Mouse (Mus musculus): Measurements from ENCODE around the gene Specc1.

Specc1 gene

DNA sequence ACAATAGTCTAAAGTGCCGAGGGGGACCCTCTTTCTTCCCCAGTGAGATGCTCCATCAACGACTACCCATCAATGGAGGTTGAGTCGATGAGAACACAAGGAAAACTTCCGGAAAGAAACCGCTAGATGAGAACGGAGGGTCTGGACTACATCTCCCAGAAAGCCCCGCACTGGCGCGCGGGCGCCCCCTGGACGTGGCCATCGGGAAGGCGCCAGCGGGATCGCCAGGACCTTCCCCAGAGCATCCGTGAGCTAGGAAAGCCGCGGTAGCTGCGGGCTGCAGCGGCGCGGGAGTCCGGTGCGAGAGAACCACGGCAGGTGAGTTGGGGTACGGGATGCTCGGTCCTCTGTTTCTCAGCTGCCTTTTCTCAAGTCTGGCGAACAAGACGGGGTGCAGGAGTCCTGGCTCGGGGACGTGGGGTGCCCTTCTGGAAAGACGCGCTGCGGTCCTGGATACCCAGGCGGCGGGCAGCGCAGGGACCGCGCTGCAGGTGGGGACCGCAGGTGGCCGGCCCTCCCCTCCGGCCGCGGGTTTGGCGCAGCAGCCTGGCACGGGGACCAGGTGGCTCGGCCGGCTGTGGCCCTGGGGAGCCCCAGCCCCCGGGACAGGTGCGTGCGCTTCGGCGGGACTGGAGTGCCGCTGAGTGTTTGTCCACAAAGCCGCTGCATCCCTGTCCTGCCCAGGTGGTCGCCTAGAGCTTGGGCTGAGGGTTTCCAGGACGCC, at the start of gene Specc1:
Gene Specc1 (plus strand): TSS at position 192 of the 724 bp plus-strand sequence.
- in situ Hi-C loops (cut with MboI, MseI) = loop anchor here (5.0 kb wide), 2 partner anchors 91 to 326 kb away; partner anchors contain the start of genes Ttc19 and Zswim7

DNA sequence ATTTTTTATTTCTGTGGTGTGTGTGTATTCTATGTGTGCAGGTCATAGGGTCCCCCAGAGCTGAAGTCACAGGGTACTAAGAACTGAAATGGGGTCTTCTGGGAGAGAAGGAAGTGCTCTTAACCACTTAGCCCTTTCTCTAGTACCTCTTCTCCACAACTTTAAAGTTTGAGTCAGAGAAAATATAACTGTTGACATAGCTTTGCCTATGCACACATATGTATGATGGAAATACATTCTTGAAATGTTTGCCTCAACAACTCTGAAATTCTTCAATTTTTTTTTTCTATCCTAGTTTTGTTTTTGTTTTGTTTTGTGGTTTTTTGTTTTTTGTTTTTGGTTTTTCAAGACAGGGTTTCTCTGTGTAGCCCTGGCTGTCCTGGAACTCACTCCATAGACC, 48.2 kb upstream of the Specc1 start:
- in situ Hi-C loops (cut with MboI, MseI) = no loop called here

DNA sequence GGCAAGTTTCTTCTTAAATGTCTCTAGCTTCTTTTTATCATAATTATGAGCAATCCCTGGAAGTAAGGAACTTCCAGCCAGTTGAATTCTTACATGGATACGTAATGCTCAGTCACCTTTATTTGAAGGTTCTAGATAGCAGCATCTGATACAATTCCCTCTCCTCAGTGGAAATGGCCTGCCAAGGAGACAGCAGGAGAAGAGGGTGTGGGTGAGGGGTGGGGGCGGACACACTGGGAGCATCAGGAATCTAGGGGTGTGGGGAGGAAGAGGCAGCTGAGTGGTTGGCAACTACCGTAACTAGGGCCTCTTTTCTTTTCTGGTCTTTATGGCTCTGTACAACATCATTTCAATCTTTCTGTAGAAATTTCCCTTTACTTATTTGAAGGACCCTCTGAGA, 36.9 kb upstream of the Specc1 start:
- in situ Hi-C loops (cut with MboI, MseI) = loop anchor here (10.0 kb wide), 1 partner anchor 755 kb away; no protein-coding TSS in a partner anchor

DNA sequence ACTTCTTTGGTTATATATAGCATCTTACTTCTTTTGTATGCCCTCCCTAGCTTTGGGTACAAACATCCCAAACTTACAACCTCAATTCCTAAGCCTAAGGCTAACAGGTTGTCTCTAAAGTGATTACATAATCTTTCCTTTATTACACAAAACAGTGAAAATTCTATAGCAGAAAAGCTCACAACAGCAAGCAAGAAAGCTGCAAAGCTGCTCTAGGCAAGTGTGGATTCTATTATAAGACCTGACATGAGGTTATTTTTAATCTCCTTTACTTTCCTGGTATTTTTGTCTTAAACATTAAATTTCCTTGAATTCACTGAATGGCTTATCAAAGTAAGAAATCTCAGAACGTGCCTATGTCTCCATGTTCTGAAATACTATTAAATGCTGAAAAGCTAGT, 33.3 kb upstream of the Specc1 start:
- in situ Hi-C loops (cut with MboI, MseI) = loop anchor here (10.0 kb wide), 1 partner anchor 759 kb away; no protein-coding TSS in a partner anchor

DNA sequence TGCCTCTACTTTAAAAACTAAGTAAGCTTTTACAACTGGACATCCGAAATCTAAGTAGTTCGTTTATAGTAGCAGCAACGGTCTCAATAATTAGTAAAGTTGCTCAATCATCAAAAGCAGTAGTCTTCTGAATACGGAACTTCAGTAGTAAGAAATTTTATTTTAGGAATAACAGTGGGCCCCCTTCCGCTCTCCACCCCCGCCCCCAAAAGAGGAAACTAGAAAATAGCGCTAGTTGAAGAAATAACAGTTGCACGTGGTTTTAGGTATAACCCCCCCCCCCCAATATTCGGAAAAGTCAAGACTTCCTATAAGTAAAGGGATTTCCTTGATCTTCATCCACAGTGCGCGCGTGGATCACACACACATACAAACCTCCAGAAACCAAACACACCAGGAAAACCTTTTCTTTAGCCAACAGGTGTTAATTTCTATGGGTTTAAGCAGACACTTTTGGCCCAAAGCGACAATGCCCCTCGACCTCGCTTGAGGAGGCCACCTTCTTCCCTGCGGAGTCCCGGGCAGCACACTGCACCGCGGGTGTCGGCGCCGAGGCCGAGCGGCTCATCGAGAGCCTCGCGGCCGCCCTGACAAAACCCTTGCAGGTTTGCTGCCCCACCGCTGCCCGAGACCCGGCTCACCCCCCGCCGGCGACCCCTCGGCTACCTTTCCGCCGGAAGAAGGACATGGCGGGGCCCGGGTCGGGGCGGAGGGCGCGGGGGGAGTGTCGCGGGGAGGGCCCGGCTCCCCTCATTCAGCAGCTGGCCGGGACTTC, 27.1 kb upstream of the Specc1 start:
- in situ Hi-C loops (cut with MboI, MseI) = loop anchor here (10.0 kb wide), 1 partner anchor 765 kb away; no protein-coding TSS in a partner anchor

DNA sequence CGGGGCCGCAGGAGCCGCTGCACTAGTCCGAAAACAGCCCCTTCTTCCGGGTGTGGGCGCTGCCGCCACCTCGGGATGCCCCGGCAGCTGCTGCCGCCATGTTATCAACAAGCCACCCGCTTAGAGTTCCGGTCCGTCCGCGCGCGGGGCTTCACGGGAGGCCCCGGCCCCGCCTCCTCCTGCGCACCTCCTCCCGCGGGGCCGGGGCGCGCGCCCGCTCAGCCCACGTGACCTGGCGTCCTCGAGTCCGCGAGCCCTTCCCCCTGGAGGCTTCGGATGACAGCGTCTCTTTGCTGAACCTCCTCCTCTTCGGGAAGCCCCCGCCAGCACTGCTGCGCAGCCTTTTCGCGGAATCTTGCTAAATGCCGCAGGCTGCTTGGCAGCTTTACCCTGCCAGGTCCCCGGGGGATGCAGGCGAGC, 26.5 kb upstream of the Specc1 start, which contains the start of gene Akap10:
Gene Akap10 (minus strand): TSS at position 155 of the 420 bp plus-strand sequence.
- in situ Hi-C loops (cut with MboI, MseI) = no loop called here

DNA sequence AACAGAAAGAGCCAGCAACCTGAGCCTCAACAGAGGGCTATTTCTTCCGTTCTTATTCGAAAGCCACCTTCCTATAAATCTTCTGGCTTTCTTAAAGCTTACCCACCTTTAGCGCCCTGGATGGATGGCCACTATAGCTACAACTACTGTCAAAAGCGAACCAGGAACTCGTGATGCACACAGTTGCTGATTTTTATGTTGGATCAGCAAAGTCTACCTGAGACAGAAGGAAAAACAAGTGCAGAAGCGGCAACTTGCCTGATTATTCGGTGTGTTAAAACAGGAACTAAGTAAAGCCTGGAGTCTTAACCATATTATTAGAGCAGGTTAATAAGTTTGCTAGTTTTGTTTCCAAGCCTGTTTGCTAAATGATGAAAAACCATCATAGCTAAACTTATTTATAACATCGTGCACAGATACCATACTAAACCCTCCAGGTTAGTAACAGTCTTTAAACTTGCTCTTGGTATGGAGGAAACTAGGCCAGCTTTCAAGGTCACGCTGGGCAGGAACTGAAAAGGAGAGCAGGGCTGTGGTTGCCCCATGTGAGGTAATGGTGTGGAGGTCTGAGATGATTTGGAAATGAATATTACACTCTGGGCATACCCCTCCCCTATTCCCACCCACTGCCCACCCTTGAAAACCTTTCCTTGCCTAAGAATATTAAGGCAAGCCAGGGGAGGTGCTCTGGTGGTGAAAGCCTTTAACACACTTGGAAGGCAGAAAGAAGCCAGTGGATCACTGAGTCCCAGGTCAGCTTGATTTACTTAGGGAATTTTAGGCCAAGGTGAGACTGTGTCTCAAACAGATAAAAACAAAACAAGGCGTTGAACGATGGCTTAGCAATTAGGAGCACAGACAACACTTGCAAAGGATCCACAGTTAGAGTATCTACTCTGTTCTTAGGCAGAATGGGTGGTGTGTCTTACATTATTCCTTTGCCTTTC, 25.6 kb upstream of the Specc1 start:
- in situ Hi-C loops (cut with MboI, MseI) = no loop called here

DNA sequence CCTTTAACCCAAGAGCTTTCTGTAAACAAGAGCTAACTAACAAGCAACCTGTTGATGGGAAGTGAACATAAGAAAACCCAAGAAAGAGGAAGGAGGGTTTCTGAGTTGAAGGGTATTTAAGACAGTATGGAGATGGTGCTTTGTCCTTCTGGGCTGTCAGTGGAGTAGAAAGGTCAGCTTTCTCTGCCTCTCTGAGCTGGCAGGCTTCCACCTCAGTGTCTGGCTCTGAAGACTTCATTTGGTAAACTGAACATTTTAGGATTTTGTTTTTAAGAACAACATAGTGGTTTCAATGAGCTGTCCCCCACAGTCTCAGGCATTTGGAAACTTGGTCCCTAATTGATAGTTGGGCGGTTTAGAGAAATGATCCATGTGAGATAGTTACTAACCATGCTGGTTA, 18.8 kb upstream of the Specc1 start:
- in situ Hi-C loops (cut with MboI, MseI) = no loop called here

DNA sequence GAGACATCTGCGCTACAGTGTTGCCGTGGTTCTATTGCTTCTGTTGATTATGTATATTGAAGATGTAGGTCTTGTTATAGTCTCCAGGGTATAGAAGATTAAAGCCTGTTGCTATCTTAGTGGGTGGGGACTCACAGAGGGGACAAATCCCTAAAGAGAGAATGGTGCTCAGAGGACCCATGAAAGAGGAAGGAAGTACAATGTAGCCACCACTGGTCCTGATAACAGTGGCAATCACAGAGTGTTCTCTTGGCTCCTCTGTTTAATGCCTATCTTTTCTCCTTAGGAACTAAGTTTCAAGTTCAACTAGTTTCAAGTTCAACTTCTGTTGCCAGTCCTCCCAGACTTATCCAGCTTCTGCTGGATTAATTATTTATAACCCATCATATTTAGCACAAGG, 13.7 kb upstream of the Specc1 start:
- in situ Hi-C loops (cut with MboI, MseI) = no loop called here

DNA sequence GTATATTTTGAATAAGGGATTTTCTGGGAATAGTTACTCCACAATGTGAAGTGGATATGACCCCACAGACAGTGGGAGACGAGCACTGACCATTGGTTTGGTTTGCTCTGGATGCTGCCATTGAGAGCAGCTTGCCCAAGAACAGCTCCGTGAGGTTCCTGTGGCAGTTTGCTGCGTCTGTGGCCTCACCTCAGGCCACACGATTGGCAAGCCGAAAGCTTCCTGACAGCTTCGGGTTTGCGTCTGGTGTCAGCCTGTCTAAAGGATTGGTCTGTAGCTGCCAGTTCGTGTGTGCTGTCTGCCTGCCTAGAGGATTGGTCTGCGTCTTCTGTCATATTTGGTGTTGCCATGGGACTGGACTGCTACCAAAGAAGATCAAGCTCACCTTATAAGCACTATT, 12.1 kb upstream of the Specc1 start:
- in situ Hi-C loops (cut with MboI, MseI) = no loop called here

DNA sequence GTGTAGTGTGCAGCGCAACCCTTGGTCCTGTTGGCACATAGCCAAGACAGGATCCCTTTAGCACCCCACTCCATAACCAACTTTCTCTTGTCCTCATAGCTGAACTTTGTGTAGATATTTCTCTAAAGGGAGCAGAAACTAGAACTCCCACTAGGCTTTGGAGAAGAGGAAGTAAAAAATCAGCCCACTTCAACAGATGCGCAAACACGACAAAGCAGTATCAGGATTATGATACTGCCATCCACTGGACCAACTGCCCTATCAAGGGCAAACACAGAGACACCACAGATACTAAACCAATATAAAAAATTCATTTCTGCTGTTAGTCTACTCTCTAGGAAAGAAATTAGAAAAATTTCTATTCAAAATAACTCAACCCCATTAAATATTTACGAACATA, 10.0 kb upstream of the Specc1 start:
- in situ Hi-C loops (cut with MboI, MseI) = no loop called here

DNA sequence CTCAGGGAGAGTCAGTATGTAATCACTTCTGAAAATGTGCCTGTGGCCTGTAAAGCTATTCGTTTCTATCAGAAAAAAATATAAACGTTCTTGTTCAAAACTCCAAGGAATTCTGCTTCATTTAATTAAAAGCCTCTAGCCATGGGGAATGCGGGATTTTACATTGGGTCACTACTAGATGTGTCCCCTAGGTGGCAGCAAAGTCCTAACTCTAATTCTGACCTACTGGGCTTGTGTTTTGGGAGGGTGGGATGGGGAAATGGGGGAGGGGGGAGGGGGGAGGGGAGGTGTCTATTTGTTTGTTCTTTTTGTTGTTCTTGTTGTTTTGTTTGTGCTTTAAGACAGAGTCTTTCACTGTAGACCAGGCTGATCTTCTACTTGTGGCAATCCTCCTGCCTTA, 7.2 kb upstream of the Specc1 start:
- in situ Hi-C loops (cut with MboI, MseI) = no loop called here

DNA sequence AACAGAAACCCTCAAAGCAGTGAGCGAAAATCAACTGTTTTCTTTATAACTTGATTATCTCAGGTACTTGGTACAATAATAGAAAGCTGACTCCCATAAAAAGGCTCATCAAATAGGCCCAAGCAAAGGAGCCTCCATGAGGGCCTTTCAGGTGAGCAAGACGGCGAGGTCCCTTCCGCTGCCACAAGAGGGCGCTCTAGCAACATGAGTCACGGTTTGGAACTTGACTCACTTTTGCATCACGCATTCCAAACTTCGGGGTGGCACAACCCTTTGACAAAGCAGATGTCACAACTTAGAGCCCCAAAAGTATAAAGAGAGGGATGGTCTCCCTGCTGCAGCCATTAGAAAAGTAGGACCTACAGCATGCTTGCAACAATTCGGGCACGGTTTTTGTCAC, 5.9 kb upstream of the Specc1 start:
- in situ Hi-C loops (cut with MboI, MseI) = no loop called here

DNA sequence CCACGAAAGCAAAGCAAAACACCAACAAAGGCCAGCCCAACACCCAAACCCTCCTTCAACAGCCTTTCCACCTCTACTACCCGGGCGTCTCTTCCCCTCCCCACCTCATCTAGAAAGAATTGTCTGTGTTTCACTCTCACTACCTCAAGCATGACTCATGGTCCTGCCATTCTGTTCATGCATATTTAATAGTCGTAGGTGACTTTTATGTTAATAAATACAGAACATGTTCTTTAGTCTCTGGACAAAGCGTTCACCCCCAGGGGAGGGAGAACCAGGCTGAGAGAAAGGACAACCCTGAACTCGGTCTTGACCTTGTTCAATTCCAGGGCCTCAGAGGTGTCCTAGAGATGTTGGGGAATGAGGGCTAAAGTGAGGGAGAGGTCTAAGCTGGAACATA, 1.4 kb upstream of the Specc1 start:
- in situ Hi-C loops (cut with MboI, MseI) = loop anchor here (5.0 kb wide), 2 partner anchors 92 to 327 kb away; partner anchors contain the start of genes Ttc19 and Zswim7

DNA sequence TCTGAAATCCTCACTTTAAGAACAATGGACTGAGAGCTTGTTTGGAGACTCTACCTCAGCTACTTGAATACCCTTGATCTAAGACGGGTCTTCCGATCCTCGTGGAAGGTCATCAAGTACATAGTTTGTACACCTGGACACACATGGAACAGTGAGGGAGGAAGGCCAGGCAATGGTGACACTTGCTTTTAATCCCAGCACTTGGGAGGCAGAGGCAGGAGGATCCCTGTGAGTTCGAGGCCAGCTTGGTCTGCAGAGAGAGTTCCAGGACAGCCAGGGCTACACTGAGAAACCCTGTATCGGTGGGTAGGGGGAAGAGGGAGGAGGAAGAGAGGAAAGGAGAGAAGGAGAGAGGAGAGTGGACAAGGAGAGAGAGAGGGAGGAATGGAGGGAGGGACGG, 612 bp upstream of the Specc1 start:
- in situ Hi-C loops (cut with MboI, MseI) = loop anchor here (5.0 kb wide), 2 partner anchors 91 to 326 kb away; partner anchors contain the start of genes Ttc19 and Zswim7

DNA sequence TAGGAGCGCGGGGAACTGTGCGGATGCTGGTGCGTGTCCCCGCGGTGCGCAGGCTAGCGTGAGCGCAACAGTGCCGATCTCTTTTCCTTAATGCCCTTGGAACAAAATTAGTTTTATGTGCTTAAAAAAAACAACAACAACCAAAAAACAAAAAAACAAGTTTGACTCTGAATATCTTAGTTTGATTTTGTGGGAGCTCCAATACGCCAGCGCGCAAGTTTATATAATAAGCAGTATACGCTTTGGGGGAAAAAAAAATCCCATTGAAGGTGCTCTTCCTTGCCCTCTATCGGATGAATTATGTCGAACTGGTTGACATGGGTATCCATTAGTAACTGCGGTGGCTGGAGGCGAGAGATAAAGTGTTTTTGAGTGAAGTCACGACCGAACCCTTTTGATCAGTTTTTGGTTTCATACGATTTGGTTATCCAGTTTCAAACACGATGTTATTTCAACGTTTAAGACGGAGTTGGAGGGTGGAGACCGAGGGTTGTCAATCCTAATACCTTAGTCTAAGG, 792 bp downstream of the Specc1 start:
- in situ Hi-C loops (cut with MboI, MseI) = loop anchor here (5.0 kb wide), 2 partner anchors 90 to 325 kb away; partner anchors contain the start of genes Ttc19 and Zswim7

DNA sequence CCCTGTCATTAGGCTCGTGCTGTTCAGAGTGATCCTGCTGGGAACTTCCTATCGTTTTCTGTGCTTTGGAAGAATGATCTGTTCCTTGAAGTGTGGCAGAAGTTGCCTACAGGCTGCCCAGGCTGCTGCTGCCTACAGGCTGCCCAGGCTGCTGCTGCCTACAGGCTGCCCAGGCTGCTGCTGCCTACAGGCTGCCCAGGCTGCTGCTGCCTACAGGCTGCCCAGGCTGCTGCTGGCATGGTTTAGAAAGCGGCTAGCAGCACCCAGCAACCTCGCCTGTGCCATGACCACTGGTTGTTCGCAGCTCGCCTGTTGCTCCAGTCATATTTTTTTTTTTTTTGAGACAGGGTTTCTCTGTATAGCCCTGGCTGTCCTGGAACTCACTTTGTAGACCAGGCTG, 2.1 kb downstream of the Specc1 start:
- in situ Hi-C loops (cut with MboI, MseI) = loop anchor here (5.0 kb wide), 2 partner anchors 89 to 324 kb away; partner anchors contain the start of genes Ttc19 and Zswim7

DNA sequence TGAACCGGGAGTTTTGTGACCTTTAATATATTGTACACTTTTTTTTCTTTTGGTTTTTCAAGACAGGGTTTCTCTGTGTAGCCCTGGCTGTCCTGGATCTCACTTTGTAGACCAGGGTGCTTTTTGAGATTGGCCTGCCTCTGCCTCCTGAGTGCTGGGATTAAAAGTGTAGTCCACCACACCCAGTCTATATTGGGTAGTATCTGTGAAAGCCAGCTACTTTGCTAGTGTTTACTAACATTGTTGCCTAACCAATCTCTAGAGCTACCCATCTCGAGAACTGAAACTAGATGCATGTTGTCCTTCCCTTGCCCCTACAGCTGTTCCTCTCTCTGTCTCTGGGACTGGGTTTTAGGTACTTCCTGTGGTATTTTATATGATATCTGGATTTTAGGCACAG, 3.5 kb downstream of the Specc1 start:
- in situ Hi-C loops (cut with MboI, MseI) = no loop called here

DNA sequence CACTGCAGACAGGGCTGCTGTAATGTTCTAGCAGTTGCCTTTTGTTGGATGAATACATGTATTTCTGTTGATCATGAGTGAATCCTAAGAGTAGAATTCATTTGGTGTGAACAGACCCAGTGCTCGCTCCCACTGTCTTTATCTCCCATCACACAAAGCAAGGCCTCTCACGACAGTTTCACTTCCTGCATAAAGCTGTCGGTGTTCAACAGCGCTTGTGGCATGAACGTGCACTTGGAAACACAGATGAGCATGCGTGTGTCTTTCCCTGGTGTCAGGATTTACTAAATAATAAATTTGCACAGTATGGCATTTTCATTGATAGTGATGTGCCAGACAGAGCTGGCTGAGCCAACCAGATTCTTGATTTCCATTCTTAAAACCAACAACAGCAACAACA, 6.1 kb downstream of the Specc1 start:
- in situ Hi-C loops (cut with MboI, MseI) = no loop called here

DNA sequence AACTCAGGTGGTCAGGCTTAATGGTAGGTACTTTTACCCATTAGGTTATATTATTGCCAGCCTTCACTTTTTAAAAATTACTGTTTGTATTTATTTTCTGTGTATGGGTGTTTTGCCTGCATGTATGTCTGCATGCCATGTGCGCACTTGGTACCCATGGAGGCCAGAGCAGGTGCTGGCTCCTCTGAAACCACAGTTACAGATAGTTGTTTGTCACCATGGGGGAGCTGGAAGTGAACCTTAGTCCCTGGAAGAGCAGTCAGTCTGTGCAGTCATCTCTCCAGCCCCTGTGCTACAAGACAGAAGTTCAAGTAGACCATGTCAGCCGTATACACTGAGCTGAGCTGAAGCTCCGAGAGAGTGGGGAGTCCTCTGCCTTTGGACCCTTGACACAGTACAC, 6.6 kb downstream of the Specc1 start:
- in situ Hi-C loops (cut with MboI, MseI) = no loop called here

DNA sequence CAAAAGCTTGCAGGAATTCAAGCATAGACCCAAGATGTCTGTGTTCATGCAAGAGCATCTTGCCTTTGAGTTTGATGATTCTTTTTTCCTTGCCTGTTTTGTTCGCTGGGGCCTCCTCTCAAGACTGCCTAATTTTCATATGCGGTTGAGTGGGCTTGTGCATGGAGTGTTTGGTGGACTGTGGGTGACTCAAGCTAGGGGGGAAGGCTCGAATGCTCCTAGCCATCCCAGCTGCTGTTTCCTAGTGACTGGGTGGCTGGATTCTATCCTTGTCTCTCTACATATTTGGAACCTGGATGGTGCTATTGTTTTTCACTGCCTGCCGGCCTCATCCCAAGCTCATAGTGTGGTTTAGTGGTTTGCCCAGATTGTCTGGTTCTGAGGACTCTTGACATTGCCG, 8.0 kb downstream of the Specc1 start:
- in situ Hi-C loops (cut with MboI, MseI) = no loop called here
